Mouse (Mus musculus): ENCODE results near the gene D10Jhu81e. TPM values are rescaled to one million over a fixed set of nuclear protein-coding genes. Genes with fewer than 3 reads are reported as not detected.

The D10Jhu81e gene
- total and polyA plus RNA-seq, 3 experiments, result 50.6 to 57.4 TPM; not detected in 1

DNA sequence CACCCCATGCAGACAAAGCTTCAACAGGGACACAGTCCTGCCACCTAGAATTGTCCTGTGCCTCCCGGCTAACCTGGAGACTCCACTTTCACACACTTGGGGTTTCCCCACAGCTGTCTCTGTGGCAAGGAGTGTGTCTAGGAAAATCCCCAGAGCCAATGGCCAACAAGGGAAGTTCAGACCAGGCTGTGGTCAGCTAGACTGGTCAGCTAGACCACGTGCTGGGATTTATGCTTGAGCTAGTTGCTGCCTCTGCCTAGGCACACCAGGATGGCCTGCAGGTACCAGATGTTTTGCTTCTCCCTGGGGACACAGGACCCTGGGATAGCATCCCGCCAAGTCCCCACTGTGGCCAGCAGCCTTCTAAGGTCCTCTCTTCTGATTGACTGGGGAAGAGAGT lies 32.4 kb downstream of the D10Jhu81e start:
- DNase-seq (ENCODE audit: low read depth, low spot score), result no peak
- H3K9me3 ChIP-seq (replicated peaks; ENCODE audit: insufficient read depth, low read length), result no peaks in the 10 kb centered on the region
- no peaks in the 10 kb centered on the region for H3K79me2 ChIP-seq (ENCODE audit: control insufficient read depth, insufficient read depth, low read length, poor library complexity)
- peaks cover 0 to 7% of the 10 kb centered on the region in 2 experiments; a peak in 2 of 4 replicates for H3K27me3 ChIP-seq (ENCODE audit: control insufficient read depth in 1 of 2, insufficient read depth in 2 of 2, low read length in 2 of 2)
- H3K9ac ChIP-seq (ENCODE audit: control insufficient read depth, low read depth, low read length, poor library complexity, severe bottlenecking), result no peak overlapping the region
- H3K4me1 ChIP-seq (ENCODE audit: control insufficient read depth in 1 of 2, insufficient read depth in 2 of 2, low read length in 2 of 2), result no peaks in the 10 kb centered on the region
- TF ChIP-seq MAZ (IDR thresholded peaks at IDR 0.05; ENCODE audit: low read depth, low read length), result no peak
- TF ChIP-seq ELF1 (IDR thresholded peaks at IDR 0.05; ENCODE audit: low read depth, low read length), result no peak
- TF ChIP-seq EP300 (IDR thresholded peaks at IDR 0.05; ENCODE audit: low read depth in 1 of 2, low read length in 2 of 2), result no peak
- no peak for TF ChIP-seq RCOR1 (IDR thresholded peaks at IDR 0.05; ENCODE audit: low read depth, low read length)
- TF ChIP-seq SIN3A (IDR thresholded peaks at IDR 0.05; ENCODE audit: low read length), result no peak
- no peak for TF ChIP-seq BHLHE40 (IDR thresholded peaks at IDR 0.05; ENCODE audit: borderline replicate concordance, low read depth, low read length)
- TF ChIP-seq MAFK (IDR thresholded peaks at IDR 0.05; ENCODE audit: borderline replicate concordance, low read depth, low read length), result no peak
- no peak for TF ChIP-seq HCFC1 (IDR thresholded peaks at IDR 0.05; ENCODE audit: low read depth, low read length)
- no peak for TF ChIP-seq TCF12 (IDR thresholded peaks at IDR 0.05; ENCODE audit: low read depth, low read length)
- no peak for TF ChIP-seq GATA1 (IDR thresholded peaks at IDR 0.05; ENCODE audit: low read depth, low read length)
- no peak for TF ChIP-seq TBP (IDR thresholded peaks at IDR 0.05; ENCODE audit: low read depth, low read length)
- no peak for TF ChIP-seq CHD2 (IDR thresholded peaks at IDR 0.05; ENCODE audit: low read length)
- no peak for TF ChIP-seq NRF1 (IDR thresholded peaks at IDR 0.05; ENCODE audit: insufficient read depth, low read depth, low read length, poor library complexity, severe bottlenecking)
- TF ChIP-seq POLR2AphosphoS2 (IDR thresholded peaks at IDR 0.05; ENCODE audit: low read length), result no peak
- no peak for TF ChIP-seq UBTF (IDR thresholded peaks at IDR 0.05; ENCODE audit: borderline replicate concordance, insufficient read depth, low read depth, low read length)
- H3K27ac ChIP-seq (ENCODE audit: control insufficient read depth, low read depth, low read length), result no peak overlapping the region
- H3K4me3 ChIP-seq (ENCODE audit: control insufficient read depth in 1 of 2, insufficient read depth in 1 of 2, low read depth in 2 of 2, low read length in 2 of 2), result no peak overlapping the region
- no peaks in the 10 kb centered on the region for H3K36me3 ChIP-seq (ENCODE audit: control insufficient read depth in 1 of 2, insufficient read depth in 2 of 2, low read length in 2 of 2)

DNA sequence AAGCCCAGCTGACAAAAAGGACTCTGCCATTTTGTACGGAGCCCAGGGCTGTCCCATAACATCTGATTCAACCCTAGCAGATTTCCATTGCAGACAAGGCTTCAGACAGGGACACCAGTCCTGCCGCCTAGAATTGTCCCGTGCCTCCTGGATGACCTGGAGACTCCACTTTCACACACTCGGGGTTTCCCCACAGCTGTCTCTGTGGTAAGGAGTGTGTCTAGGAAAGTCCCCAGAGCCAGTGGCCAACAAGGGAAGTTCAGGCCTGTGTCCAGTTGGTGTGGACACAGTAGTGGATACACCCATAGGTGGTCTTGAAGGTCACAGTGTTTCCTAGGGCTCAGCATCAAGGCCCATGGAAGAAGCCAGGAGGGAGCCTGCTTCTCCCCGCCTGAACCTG lies 33.6 kb downstream of the D10Jhu81e start:
- Histone ChIP-seq H3K9ac (ENCODE audit: control insufficient read depth, low read depth, low read length, poor library complexity, severe bottlenecking) (no peak overlapping the region), H3K36me3 (ENCODE audit: control insufficient read depth in 1 of 2, insufficient read depth in 2 of 2, low read length in 2 of 2) (no peaks in the 10 kb centered on the region), H3K9me3 (replicated peaks; ENCODE audit: insufficient read depth, low read length) (no peaks in the 10 kb centered on the region), H3K79me2 (ENCODE audit: control insufficient read depth, insufficient read depth, low read length, poor library complexity) (no peaks in the 10 kb centered on the region), H3K4me3 (ENCODE audit: control insufficient read depth in 1 of 2, insufficient read depth in 1 of 2, low read depth in 2 of 2, low read length in 2 of 2) (no peak overlapping the region), H3K27ac (ENCODE audit: control insufficient read depth, low read depth, low read length) (no peak overlapping the region), H3K4me1 (ENCODE audit: control insufficient read depth in 1 of 2, insufficient read depth in 2 of 2, low read length in 2 of 2) (no peaks in the 10 kb centered on the region), H3K27me3 (ENCODE audit: control insufficient read depth in 1 of 2, insufficient read depth in 2 of 2, low read length in 2 of 2) (peaks cover 0 to 7% of the 10 kb centered on the region in 2 experiments; a peak in 3 of 4 replicates)
- TF ChIP-seq GABPA (IDR thresholded peaks at IDR 0.05; ENCODE audit: low read depth, low read length) (no peak), CHD1 (IDR thresholded peaks at IDR 0.05; ENCODE audit: low read depth, low read length) (no peak), MEF2A (IDR thresholded peaks at IDR 0.05; ENCODE audit: extremely low read depth, insufficient replicate concordance, low read depth, low read length, poor library complexity, severe bottlenecking) (no peak), ZKSCAN1 (IDR thresholded peaks at IDR 0.05; ENCODE audit: low read depth, low read length) (no peak), JUND (IDR thresholded peaks at IDR 0.05; ENCODE audit: low read depth, low read length) (no peak), MAX (IDR thresholded peaks at IDR 0.05; ENCODE audit: low read length) (no peak), TAL1 (IDR thresholded peaks at IDR 0.05; ENCODE audit: low read length) (no peak), SMC3 (IDR thresholded peaks at IDR 0.05; ENCODE audit: low read depth, low read length) (no peak), MYC (IDR thresholded peaks at IDR 0.05; ENCODE audit: low read depth, low read length) (no peak), TCF12 (IDR thresholded peaks at IDR 0.05; ENCODE audit: low read depth, low read length) (no peak), ZMIZ1 (IDR thresholded peaks at IDR 0.05; ENCODE audit: low read depth, low read length) (no peak), NRF1 (IDR thresholded peaks at IDR 0.05; ENCODE audit: insufficient read depth, low read depth, low read length, poor library complexity, severe bottlenecking) (no peak), ELF1 (IDR thresholded peaks at IDR 0.05; ENCODE audit: low read depth, low read length) (no peak)
- no peak for DNase-seq (ENCODE audit: low read depth, low spot score)
